Mouse (Mus musculus) T-helper 2 cell (primary cell): ENCODE measurements around the gene Gpr15.

Source experiments
- in situ Hi-C: fragments of 300-600 bp; cut with MboI, MseI; formaldehyde crosslinking; loops from one replicate; pipeline ENCODE4 v1.15.1; 2025; ENCODE audit warnings: high pct_unique_total_duplicates

Gpr15 gene

DNA sequence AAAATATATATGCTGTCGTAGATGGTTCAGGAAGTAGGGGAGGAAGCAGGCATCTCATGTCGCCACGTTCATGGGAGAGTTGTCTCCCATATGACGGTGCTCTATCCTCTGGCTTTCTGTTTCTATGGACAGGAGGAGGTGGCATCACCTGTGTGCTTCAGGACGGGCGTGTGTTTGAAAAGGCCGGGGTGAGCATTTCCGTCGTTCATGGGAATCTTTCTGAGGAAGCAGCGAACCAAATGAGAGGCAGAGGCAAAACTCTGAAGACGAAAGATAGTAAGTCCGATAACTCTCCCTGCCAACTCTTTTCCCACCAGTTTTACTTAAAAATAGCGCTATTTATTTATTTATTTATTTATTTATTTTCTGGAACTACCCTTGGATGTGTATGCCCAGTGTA, 46.5 kb downstream of the Gpr15 start:
- in situ Hi-C loops, result loop anchor here (25.0 kb wide), 1 partner anchor 1060 kb away; the partner anchor contains the start of gene Cmss1

DNA sequence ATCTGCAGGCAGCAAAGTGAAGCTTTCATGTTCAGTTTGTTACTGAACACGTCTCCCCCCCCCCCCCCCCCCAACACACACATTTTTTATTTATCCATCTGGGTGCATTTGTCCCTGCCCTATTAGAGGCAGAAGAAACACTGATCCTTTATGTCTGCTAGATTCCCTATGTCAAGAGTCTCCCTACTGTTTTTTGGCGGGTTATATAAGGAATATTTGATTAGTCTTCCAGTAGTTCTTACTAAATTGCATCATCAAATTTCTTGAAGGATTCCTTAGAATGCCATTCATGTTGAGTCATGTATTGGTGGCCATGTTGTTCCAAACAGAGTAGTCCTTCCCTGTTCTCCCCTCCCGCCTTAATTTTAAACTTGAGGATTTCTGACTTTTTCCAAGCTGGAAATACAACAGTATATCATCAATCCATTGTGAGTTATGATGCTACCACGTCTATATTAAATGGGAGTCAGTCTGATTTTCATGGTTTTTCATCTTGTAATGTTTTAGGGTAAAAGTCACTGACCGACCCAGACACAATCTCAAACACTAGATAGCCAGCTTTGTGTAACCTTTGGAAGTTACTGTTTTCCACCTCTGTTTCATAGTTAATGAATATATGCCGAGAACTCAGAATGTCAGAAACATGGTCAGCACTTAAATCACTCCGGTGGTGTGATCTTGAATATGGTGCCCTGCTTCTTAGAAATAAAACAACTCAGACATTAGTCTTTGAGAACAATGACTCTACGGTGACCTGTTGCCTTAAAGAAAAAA, 47.5 kb downstream of the Gpr15 start:
- in situ Hi-C loops, result loop anchor here (25.0 kb wide), 1 partner anchor 1059 kb away; the partner anchor contains the start of gene Cmss1

DNA sequence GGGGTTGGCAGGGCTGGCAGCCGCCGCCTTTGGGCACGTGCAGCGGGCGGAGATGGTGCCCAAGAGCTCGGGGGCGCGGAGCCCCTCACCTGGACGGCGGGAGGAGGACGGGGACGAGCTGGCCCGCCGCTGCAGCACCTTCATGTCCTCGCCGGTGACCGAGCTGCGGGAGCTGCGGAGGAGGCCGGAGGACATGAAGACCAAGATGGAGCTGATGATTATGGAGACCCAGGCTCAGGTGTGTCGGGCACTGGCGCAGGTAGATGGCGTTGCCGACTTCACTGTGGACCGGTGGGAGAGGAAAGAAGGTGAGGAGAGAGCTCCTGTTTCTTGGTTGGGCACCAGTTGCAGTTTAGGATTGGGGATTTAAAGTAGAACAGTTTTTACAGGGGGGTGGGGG, 48.2 kb downstream of the Gpr15 start:
- in situ Hi-C loops, result loop anchor here (25.0 kb wide), 1 partner anchor 1058 kb away; the partner anchor contains the start of gene Cmss1

DNA sequence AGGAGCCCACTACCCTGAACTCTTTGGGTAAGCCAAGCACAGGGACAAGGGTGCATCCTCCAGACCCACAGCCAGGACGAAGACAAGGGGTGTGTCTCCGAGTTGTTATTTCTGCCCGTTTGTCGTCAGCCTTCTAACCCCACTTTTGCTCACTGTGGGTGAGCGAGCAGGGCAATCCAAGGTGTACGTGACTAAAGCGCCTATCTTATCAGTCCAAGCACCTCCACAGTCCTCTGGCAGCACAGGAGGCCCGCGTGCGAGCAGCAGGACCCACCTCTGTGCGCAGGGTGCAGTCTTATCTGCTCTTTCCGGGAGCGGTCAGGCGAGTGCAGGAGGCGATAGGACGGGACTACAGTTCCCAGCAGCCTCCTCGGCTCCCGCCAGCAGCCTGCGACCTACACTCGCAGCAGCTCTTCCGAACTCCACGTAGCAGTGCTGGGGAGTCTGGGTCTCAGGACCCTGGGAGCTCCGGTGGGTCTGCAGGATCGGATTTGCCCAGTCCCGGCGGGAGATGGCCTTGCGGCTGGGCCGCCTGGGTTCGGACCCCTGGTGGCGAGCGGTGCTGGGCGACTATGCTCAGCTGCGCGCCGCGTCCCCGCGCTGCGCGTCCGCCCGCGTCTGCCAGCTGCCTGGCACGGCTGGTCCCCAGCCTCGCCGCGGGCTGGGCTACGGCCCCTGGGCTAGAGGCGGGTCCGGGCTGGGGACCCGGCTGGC, 48.8 kb downstream of the Gpr15 start, which contains the start of gene Cpox:
Gene Cpox (plus strand): TSS at position 376 of the 714 bp plus-strand sequence.
- in situ Hi-C loops, result loop anchor here (5.0 to 25.0 kb wide), 5 partner anchors 43 to 1058 kb away; partner anchors contain the start of genes Cldnd1, Cmss1 and Gabrr3

DNA sequence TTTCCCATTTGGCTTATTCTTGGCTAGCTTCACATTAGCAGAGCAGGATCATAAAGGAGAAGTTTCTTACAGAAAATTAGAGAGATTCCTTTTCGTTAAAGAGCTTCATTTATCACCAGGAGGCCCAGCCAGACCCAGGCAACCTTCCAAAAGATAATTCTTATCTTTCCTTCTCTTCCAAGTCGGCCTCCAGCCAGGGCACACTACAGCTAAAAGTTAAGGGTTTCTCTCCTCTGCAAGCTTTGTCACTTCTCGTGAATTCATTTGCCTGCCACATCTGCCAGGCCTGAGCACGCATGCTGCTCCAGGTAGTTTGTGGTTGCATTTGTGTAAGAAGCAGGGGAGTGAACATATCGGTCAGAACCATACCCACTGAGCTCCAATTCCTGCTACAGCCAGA, 49.6 kb downstream of the Gpr15 start:
- in situ Hi-C loops, result loop anchor here (5.0 to 25.0 kb wide), 5 partner anchors 42 to 1057 kb away; partner anchors contain the start of genes Cldnd1, Cmss1 and Gabrr3

DNA sequence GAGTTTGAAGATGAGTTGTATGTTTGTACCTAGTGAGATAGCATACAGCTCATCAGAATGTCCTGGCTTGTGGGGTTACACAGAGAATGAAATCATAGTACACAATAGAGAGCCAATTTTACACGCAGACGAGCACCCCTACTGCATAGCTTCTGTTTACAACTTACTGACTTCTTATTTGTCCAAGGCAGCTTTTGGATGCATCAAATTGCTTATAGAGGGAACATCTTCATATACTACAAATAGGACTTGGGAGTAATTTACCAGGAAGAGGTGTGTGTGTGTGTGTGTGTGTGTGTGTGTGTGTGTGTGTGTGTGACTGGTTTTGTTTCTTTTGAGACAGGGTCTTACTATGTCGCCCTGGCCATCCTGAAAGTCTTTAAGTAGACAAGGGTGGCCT, 50.3 kb downstream of the Gpr15 start:
- in situ Hi-C loops, result loop anchor here (5.0 to 25.0 kb wide), 5 partner anchors 41 to 1056 kb away; partner anchors contain the start of genes Cldnd1, Cmss1 and Gabrr3
